In genomic region chr11:35331476-35331875, GRCm38 (mm10) we compare ENCODE assay signal across 25 mouse cellular contexts.
"Had no signal": no experiment of that assay in that cellular context is flagged by ENCODE, and none has a peak within 500 bp of the region (broad histone marks: within the 10 kb centered on the region; RNA-seq: fewer than 3 reads in every experiment).

No protein-coding gene starts in this region.

- H3K4me3 ChIP-seq: heart, adult 2 months; heart, embryonic 13.5 days; heart, embryonic 15.5 days; hindbrain, embryonic 10.5 days; hindbrain, embryonic 12.5 days; hindbrain, embryonic 15.5 days; limb, embryonic 13.5 days; limb, embryonic 15.5 days; liver, embryonic 12.5 days had no signal

- H3K4me1 ChIP-seq: hindbrain, embryonic 15.5 days; limb, embryonic 15.5 days; liver, embryonic 12.5 days had no signal

- H3K27ac ChIP-seq: heart, adult 2 months; heart, embryonic 13.5 days; heart, embryonic 15.5 days; hindbrain, embryonic 10.5 days; hindbrain, embryonic 12.5 days; hindbrain, embryonic 15.5 days; hindbrain, postnatal 0 days; limb, embryonic 13.5 days; limb, embryonic 15.5 days; liver, embryonic 12.5 days; liver, embryonic 14.5 days had no signal

- ATAC-seq: hindbrain, postnatal 0 days; intestine, embryonic 16.5 days; liver, embryonic 12.5 days had no signal

- H3K9ac ChIP-seq: heart, embryonic 13.5 days; heart, embryonic 15.5 days; hindbrain, embryonic 12.5 days; hindbrain, embryonic 15.5 days; limb, embryonic 13.5 days; limb, embryonic 15.5 days; liver, embryonic 12.5 days; liver, embryonic 14.5 days had no signal

- DNase-seq: gastrocnemius, postnatal 14 days; gastrocnemius, postnatal 36 days; heart, adult 11 months; heart, adult 2 months; heart, postnatal 14 days; heart, postnatal 4 days; kidney, adult 11 months; kidney, adult 8-10 months; kidney, postnatal 14 days; kidney, postnatal 36 days; layer of hippocampus, adult 9-11 months; layer of hippocampus, postnatal 36 days; left cerebral cortex, postnatal 4 days had no signal

- H3K27me3 ChIP-seq: heart, embryonic 13.5 days; heart, embryonic 15.5 days; hindbrain, embryonic 15.5 days; liver, embryonic 12.5 days had no signal

- H3K4me2 ChIP-seq: heart, embryonic 11.5 days; heart, embryonic 13.5 days; heart, embryonic 15.5 days; hindbrain, embryonic 12.5 days; hindbrain, embryonic 15.5 days; limb, embryonic 13.5 days; limb, embryonic 15.5 days; liver, embryonic 12.5 days had no signal

- H3K9me3 ChIP-seq: heart, embryonic 13.5 days; heart, embryonic 15.5 days; hindbrain, embryonic 10.5 days; hindbrain, embryonic 12.5 days; hindbrain, embryonic 15.5 days; limb, embryonic 13.5 days; limb, embryonic 15.5 days; liver, embryonic 12.5 days had no signal

- H3K36me3 ChIP-seq: heart, embryonic 13.5 days; heart, embryonic 15.5 days; hindbrain, embryonic 10.5 days; hindbrain, embryonic 12.5 days; hindbrain, embryonic 15.5 days; limb, embryonic 13.5 days; limb, embryonic 15.5 days; liver, embryonic 12.5 days had no signal
